Mouse (Mus musculus): ENCODE results near the gene Ccl27b. TPM values are rescaled to one million over a fixed set of nuclear protein-coding genes. Genes with fewer than 3 reads are reported as not detected.
"Not testable (repeated sequence)": the region's sequence is repeated elsewhere in the genome, so short reads cannot be mapped to it uniquely, and the experiment has no call there.

Gene Ccl27b
- polyA plus RNA-seq (2015; fragmentation: Nextera tagmentation; extraction: Ambion mirVana): not detected in 2 replicates

- not testable (repeated sequence) for H3K4me2 ChIP-seq; H3K4me3 ChIP-seq (replicated peaks); ATAC-seq (ENCODE audit: low read depth); DNase-seq; H3K9ac ChIP-seq; H3K4me1 ChIP-seq (replicated peaks); H3K27me3 ChIP-seq; H3K36me3 ChIP-seq; H3K9me3 ChIP-seq (replicated peaks); H3K27ac ChIP-seq
- no CpG with 5 or more reads among the region's 9 CpGs for WGBS (ENCODE audit: insufficient replicate concordance)
These were observed at the start of gene Ccl27b for GRCm38 (mm10) chr4:42654951-42655350. TSS of gene Ccl27b (plus strand) at chr4:42655251.

DNA sequence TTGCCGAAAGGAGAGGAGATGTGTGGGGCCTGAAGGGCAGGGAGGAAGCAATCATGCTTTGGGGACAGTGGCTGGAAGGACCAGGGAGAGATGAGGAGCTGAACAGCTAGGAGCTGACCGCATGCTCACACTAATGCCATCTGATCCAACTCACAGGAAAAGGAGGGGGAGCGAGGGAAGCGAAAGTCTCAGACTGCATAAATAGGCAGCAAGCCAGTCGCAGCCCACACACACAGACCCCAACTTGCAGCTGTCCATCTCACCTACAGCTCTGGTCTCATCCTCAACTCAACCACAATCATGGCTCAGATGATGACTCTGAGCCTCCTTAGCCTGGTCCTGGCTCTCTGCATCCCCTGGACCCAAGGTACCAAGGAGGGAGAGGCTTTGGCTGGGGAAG, 43.2 kb upstream of the Ccl27b start, which contains the start of gene Gm10591:
Gm10591 (plus strand) TSS at position 301 of the 400 bp plus-strand sequence.
- H3K9ac ChIP-seq; H3K4me3 ChIP-seq (replicated peaks); H3K4me1 ChIP-seq (replicated peaks); H3K36me3 ChIP-seq; DNase-seq; H3K27me3 ChIP-seq; H3K27ac ChIP-seq; H3K9me3 ChIP-seq (replicated peaks); ATAC-seq (ENCODE audit: low read depth); H3K4me2 ChIP-seq: not testable (repeated sequence)
- no CpG with 5 or more reads among the region's 5 CpGs for WGBS (ENCODE audit: insufficient replicate concordance)

GRCm38 (mm10) chr4:42629419-42629818, 25.6 kb upstream of the Ccl27b start, which contains the start of gene Gm2564:
TSS of gene Gm2564 (plus strand) at chr4:42629719.
- DNase-seq; H3K9ac ChIP-seq; H3K4me3 ChIP-seq (replicated peaks); H3K4me1 ChIP-seq (replicated peaks); H3K27me3 ChIP-seq; H3K36me3 ChIP-seq; H3K27ac ChIP-seq; H3K4me2 ChIP-seq; ATAC-seq (ENCODE audit: low read depth); H3K9me3 ChIP-seq (replicated peaks): not testable (repeated sequence)
- no CpG with 5 or more reads among the region's 8 CpGs for WGBS (ENCODE audit: insufficient replicate concordance)

DNA sequence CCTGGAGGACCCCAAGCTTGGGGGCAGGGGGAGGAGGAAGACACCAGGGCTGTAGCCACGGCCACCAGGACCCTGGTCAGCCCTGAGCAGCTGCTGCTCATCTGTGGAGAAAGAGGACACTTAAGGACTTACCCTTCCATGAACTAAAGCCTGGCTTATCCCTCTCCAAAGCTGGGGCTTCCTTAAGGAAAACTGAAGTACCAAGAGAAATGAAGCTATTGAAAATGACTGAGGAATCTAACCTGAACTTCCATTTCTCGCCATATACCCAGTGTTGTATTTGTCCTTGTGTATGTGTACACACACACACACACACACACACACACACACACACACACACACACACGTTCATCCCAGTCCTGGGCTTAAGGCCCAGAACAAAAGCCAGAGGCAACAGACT, 6.7 kb downstream of the Ccl27b start, which contains the start of gene Il11ra2:
Il11ra2 (minus strand) TSS at position 101 of the 400 bp plus-strand sequence.
- not testable (repeated sequence) for H3K27ac ChIP-seq; H3K27me3 ChIP-seq; H3K9ac ChIP-seq; H3K4me3 ChIP-seq (replicated peaks); H3K9me3 ChIP-seq (replicated peaks); H3K4me2 ChIP-seq; ATAC-seq (ENCODE audit: low read depth); H3K4me1 ChIP-seq (replicated peaks); DNase-seq; H3K36me3 ChIP-seq
- WGBS (ENCODE audit: insufficient replicate concordance): no CpG with 5 or more reads among the region's 3 CpGs

DNA sequence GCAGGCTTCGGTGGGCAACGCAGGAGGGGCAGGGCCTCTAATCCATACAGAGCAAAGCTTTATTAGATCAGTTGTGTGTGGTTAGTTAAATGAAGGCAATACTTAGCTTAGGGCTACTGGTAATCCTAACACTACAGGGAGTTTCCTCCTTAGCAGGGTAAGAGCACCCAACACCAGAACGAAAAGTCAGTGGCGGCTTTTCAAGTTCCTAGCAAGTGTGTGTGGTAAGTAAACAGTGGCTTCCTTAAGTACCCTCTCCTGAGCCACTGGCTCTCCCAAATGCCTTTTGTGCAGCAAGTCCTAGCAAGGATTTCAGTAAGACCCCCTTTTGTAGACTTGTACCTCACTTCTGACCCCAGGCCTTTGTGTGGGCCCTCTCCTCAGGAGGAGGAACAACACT, 20.4 kb downstream of the Ccl27b start:
- DNase-seq; H3K4me2 ChIP-seq; H3K36me3 ChIP-seq; H3K4me1 ChIP-seq (replicated peaks); ATAC-seq (ENCODE audit: low read depth); H3K27me3 ChIP-seq; H3K9ac ChIP-seq; H3K27ac ChIP-seq; H3K9me3 ChIP-seq (replicated peaks); H3K4me3 ChIP-seq (replicated peaks): not testable (repeated sequence)
- WGBS (ENCODE audit: insufficient replicate concordance): no CpG with 5 or more reads among the region's 4 CpGs

DNA sequence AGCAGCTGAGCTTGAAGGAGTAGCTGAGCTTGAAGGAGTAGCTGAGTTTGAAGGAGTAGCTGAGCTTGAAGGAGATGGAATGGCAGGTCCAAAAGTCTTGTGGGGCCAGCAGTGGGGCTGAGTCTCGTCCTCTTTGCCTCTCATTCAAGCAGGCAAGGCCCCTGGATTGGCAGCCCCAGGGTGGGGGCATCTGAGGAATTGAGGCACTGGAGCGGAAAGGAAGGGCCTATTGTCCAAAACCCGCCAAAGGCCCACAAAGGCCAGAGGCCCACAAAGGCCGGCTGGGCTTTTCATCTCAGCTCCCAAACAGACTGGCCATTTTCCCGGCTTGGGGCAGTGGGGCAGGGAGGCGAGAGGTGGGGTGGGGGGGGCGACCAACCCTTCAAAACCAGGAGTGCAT, 24.3 kb downstream of the Ccl27b start:
- H3K4me2 ChIP-seq; DNase-seq; H3K4me3 ChIP-seq (replicated peaks); ATAC-seq (ENCODE audit: low read depth); H3K36me3 ChIP-seq; H3K9ac ChIP-seq; H3K27me3 ChIP-seq; H3K27ac ChIP-seq; H3K9me3 ChIP-seq (replicated peaks); H3K4me1 ChIP-seq (replicated peaks): not testable (repeated sequence)
- no CpG with 5 or more reads among the region's 7 CpGs for WGBS (ENCODE audit: insufficient replicate concordance)

- DNase-seq; H3K9me3 ChIP-seq (replicated peaks); H3K27me3 ChIP-seq; H3K36me3 ChIP-seq; H3K9ac ChIP-seq; H3K4me3 ChIP-seq (replicated peaks); ATAC-seq (ENCODE audit: low read depth); H3K4me1 ChIP-seq (replicated peaks); H3K4me2 ChIP-seq; H3K27ac ChIP-seq: not testable (repeated sequence)
- WGBS (ENCODE audit: insufficient replicate concordance): no CpG with 5 or more reads among the region's 32 CpGs
These were observed 25.6 kb downstream of the Ccl27b start for GRCm38 (mm10) chr4:42680374-42681356.

GRCm38 (mm10) chr4:42681473-42682182, 26.6 kb downstream of the Ccl27b start:
- not testable (repeated sequence) for DNase-seq; H3K36me3 ChIP-seq; H3K4me3 ChIP-seq (replicated peaks); H3K4me1 ChIP-seq (replicated peaks); H3K27ac ChIP-seq; ATAC-seq (ENCODE audit: low read depth); H3K27me3 ChIP-seq; H3K9me3 ChIP-seq (replicated peaks); H3K9ac ChIP-seq; H3K4me2 ChIP-seq
- WGBS (ENCODE audit: insufficient replicate concordance): no CpG with 5 or more reads among the region's 66 CpGs

DNA sequence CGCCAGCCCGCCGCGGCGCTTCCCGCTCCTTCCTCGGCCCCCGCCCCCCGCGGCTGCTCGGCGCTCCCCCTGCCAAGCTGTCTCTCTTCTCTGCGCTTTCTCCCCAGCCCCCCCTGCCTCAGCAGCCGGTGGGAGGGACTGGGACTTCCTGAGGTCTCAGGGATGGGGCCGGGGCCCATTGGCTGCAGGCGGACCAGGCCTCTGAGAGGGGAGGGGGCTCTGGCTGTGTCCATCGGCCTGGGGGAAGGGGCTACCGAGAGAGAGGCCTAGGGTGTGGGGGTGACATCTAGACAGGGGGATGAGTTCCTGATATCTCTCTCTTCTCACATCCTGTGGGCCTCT, 27.1 kb downstream of the Ccl27b start:
- not testable (repeated sequence) for ATAC-seq (ENCODE audit: low read depth); H3K4me2 ChIP-seq; DNase-seq; H3K4me3 ChIP-seq (replicated peaks); H3K27me3 ChIP-seq; H3K27ac ChIP-seq; H3K36me3 ChIP-seq; H3K4me1 ChIP-seq (replicated peaks); H3K9ac ChIP-seq; H3K9me3 ChIP-seq (replicated peaks)
- WGBS (ENCODE audit: insufficient replicate concordance): no CpG with 5 or more reads among the region's 18 CpGs
